Mouse (Mus musculus) left cerebral cortex, adult 2 months (tissue): ENCODE results near the gene Slc6a4. TPM values are rescaled to one million over a fixed set of nuclear protein-coding genes. Genes with fewer than 3 reads are reported as not detected.
A peak's percentile ranks its signal among the peaks of the same experiment; 100 is the strongest.

Experiments
- DNase-seq, 2 experiments: peaks; one replicate each; pipeline ENCODE4 v3.0.0; 2021 to 2022; ENCODE audit warnings: low spot score in 2 of 2, mixed read lengths in 1 of 2; ENCODE audit errors: extremely low spot score in 1 of 2
- H3K27ac ChIP-seq: fragments of 200-600 bp; 2 replicates; pipeline ENCODE4 v1.8.1; 2022
- H3K4me3 ChIP-seq: fragments of 200-600 bp; 2 replicates; pipeline ENCODE4 v1.8.1; 2022
- CTCF ChIP-seq: fragments of 200-600 bp; IDR thresholded peaks from 2 replicates; pipeline ENCODE4 v1.8.1; 2022; ENCODE audit warnings: antibody characterized with exemption, mild to moderate bottlenecking, moderate library complexity
- intact Hi-C: fragments of 180-260 bp; cut with DNase I; formaldehyde crosslinking; loops from one replicate; pipeline ENCODE4 v1.15.1; 2025
- microRNA-seq, 2 experiments: library from miRNA; unstranded; fragments of <30 nt; microRNA quantifications; one replicate each; pipeline ENCODE4 v1.2.0; 2021
- total RNA-seq, 2 experiments: library from RNA; stranded (reverse); gene quantifications; 2 replicates each; pipeline ENCODE4 v1.2.3; 2021

Gene Slc6a4
- total RNA-seq, 2 experiments from 2014 or later: 0.41 TPM; not detected in 1

GRCm38 (mm10) chr11:77078273-77079134 is 80.1 kb downstream of the Slc6a4 start, which contains the start of gene Nsrp1:
Nsrp1 (minus strand) TSS chr11:77078435.
- no peak for TF ChIP-seq CTCF
- intact Hi-C loops: no loop called here
- DNase-seq: peak; percentile 91 to 92
- Histone ChIP-seq H3K4me3 (peak within 1 kb of the TSS; percentile 95), H3K27ac (peak within 1 kb of the TSS; percentile 91)

- no peak overlapping the region for H3K4me3 ChIP-seq
- TF ChIP-seq CTCF: no peak
- H3K27ac ChIP-seq: no peak overlapping the region
- intact Hi-C loops: no loop called here
- no peak for DNase-seq
Observed at GRCm38 (mm10) chr11:77079361-77079760, 81.0 kb downstream of the Slc6a4 start.

Small RNA genes lying within 50 kb of the gene (microRNA-seq; reads per million reads assigned to microRNA genes)
- gene Mir423: 1,521 to 3,133 reads per million in 2 experiments

Other genes starting within 250 kb of the Slc6a4 start
- 10 to 100 TPM; 43.1 to 49.3 TPM for gene Gosr1, start 235.0 kb upstream of the Slc6a4 start, total RNA-seq
- 10 to 100 TPM; 53.0 to 56.8 TPM for gene Cpd, start 151.6 kb upstream of the Slc6a4 start, total RNA-seq
- not detected for gene Tmigd1, start 96.4 kb upstream of the Slc6a4 start, total RNA-seq
- 10 to 100 TPM; 52.4 to 58.8 TPM for gene Blmh, start 73.8 kb upstream of the Slc6a4 start, total RNA-seq
- gene Nsrp1, start 79.8 kb downstream of the Slc6a4 start, total RNA-seq: 10 to 100 TPM; 14.3 to 18.5 TPM
- gene Efcab5, start 190.4 kb downstream of the Slc6a4 start, total RNA-seq: 1 to 10 TPM; 3.7 to 4.2 TPM
- 10 to 100 TPM; 31.6 to 35.0 TPM for gene Ssh2, start 217.7 kb downstream of the Slc6a4 start, total RNA-seq